ENCODE assay signal across 19 mouse cellular contexts in genomic region chr11:80585761-80586160, GRCm38 (mm10).
DNase-seq lines count a peak whose midpoint lies in the region.
"Had no signal": no experiment of that assay in that cellular context is flagged by ENCODE, and none has a peak within 500 bp of the region (broad histone marks: within the 10 kb centered on the region; RNA-seq: fewer than 3 reads in every experiment).

No protein-coding gene starts in this region.

- intact Hi-C loops in left cerebral cortex, postnatal 4 days (cut with DNase I): no loop called here
- intact Hi-C loops in heart, postnatal 25 days (cut with DNase I): no loop called here

- peak; percentile 13 for DNase-seq in adrenal gland, postnatal 10 days
- no peak for DNase-seq in adrenal gland, adult 2 months
- DNase-seq in left cerebral cortex, postnatal 4 days: peak; percentile 48
- DNase-seq in left cerebral cortex, adult 8-10 months (ENCODE audit: low spot score in 2 of 2): no peak
- DNase-seq in retina, postnatal 1 day: peak; percentile 23
- DNase-seq in retina, embryonic 14.5 days (ENCODE audit: low spot score): no peak
- DNase-seq in heart, postnatal 25 days (ENCODE audit: low spot score): no peak
- DNase-seq: cerebellum, adult 11-12 months; gastrocnemius, adult 2 months; gastrocnemius, postnatal 36 days; heart, adult 2 months; heart, postnatal 10 days; kidney, adult 11 months; kidney, postnatal 25 days; liver, embryonic 13.5 days; lung, adult 18-20 months; lung, postnatal 4 days; right cerebral cortex, postnatal 14 days; thymus, postnatal 14 days had no signal

Comparison
In these comparisons a context has a peak if more than half of its experiments do, and no peak if none do; other contexts are left out.
1. DNase-seq: peak in adrenal gland, postnatal 10 days (single experiment), left cerebral cortex, postnatal 4 days (single experiment) and retina, postnatal 1 day (single experiment); none in adrenal gland, adult 2 months (single experiment), left cerebral cortex, adult 8-10 months (0 of 2), retina, embryonic 14.5 days (single experiment) and heart, postnatal 25 days (single experiment).